Mouse (Mus musculus) cerebellum, adult (tissue): ENCODE data around the gene Gps2.

Experiments used
- ATAC-seq: cut with Nextera tagmentation; 2 replicates; pipeline ENCODE4 v1.9.2; 2017; ENCODE audit warnings: mild to moderate bottlenecking, moderate library complexity, mixed read lengths; ENCODE audit not compliant: insufficient number of reproducible peaks, low FRiP score, low TSS enrichment

Gps2 gene

DNA sequence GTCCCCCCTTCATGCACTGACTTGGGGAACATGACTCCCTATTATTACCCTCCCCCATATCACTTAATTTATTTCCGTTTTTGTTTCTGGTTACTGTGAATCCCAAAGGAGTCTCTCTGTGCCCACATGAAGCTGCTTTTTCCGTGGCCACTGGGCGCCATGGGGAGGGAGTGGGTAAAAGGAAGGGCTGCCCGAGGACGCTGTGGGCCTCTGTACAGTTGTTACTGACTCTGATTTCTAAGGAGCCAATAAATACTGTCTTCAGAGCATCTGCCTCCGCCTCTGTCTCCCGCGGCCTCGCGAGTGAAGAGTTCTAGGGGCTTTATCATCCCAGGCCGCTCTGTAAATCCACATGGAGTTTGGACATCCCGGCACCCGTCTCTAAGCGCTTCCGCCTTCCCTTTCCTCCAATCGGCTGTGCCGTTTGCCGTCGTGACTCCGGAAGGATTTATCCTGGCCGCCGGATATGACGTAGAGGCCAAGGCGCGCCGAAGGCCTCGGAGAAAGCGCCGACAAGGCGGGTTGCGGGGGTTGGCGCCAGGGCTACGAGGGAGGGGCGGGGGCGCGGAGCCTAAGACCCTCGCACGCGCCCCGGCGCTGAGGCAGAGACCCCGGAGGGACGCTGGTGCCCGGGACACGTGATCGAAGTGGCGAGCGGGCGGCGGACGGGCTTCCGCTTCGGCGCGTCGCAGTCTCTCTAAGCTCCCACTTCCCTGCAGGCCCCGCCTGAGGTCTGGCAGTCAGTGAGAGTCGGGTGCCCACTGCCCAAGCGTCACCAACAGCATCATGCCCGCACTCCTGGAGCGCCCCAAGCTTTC, at the start of gene Gps2:
Gene Gps2 (plus strand): TSS at position 335 of the 818 bp plus-strand sequence.
- peak; percentile 76; the same call in 1 of the 2 replicates for ATAC-seq

DNA sequence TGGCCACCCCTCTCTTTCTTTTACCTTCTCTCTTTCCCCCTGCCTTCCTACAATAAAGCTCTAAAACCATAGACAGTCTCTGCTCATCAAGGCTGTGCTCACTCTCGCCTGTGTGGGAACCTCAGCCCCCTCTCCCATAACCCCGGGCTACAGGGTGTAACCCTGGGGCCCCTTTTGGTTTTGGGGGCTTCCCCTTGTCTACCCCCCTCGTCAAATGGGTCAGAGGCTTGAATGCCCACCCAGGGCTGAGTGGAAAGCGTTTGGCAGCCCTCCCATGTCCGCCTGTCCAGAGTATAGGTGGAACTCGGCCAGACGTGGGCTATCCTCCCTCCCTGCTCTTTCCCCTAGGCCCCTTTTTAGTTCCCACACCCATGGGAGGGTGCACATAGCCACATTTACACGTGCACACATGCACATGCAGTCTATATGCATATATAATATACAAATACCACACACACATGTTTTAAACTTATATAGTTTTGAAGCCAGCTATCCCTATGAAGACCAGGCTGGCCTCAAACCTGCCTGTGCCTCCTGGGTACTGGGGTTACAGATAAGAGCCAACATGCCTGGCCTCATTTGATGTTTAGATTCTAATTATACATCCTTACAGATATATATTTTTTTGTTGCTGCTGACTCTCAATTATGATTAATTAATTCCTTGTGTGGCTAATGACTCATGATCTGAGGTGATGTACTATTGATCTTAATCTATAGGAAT, 49.4 kb upstream of the Gps2 start:
- no peak for ATAC-seq

DNA sequence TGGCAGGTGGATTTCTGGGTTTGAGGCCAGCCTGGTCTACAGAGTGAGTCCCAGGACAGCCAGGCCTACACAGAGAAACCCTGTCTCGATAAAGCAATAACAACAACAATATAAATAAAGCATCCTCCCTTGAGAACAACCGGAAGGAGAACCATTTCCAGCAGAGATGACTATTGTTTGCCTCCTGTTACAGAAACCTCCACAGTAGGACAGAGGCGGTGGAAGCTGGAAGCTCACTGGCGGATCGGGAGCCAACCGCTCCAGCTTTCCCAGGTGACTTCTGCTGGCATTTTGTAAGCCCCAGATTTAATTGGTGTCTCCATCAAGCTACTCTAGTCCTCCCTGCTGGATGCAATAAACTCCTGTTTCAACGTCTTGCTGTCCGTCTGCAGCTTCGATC, 48.1 kb upstream of the Gps2 start:
- no peak for ATAC-seq

DNA sequence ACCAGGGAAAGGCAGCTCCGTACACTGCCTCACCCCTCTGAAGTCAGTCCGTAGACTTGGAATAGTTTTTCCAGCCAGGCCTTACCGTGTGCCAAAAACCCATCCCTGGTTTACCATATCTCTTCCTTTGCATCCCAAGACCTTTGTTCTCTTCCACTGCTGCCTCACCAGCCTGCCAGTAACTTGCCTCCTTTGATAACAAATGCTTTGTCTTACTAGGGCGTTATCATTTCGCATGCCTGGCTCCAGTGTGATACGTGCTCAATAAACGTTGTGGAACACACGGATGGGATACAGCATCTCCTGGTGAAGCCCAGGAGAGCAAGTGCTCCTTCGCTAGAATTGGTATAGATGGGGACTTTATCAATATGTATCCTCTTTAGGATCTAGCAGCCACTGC, 46.4 kb upstream of the Gps2 start:
- ATAC-seq = no peak

DNA sequence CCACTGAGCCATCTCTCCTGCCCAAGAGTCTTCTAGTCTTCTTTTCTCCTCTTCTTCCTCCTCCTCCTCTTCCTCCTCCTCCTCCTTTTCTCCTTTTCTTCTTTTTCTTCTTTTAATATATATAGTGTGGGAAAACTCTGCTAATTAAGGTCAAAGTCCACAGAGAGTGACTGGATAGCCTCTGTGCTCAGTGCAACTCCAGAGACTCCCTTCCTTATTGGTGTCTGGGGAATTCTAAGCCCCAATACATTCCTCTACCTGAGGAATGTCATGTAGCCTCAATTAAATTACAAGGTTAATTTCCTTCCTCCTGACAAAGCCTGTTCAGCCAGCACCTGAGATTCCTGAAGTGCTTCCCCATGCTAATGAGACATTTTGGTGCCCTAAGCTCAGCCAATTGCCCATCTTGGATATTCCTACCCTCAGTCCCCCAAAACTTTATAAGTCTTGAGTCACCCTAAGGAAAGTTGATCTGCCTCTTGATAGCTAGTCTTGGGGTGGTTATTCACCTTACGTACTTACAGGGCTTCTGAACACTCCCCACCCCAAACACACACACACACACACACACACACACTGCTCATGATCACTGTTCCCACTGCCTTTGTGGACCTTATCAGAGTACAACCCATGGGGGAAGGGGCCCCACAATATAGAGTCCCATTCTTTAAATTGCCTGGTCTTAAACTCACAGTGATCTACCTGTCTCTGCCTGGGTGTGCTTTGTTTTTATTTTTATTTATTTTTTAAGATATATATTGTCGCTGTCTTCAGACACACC, 43.2 kb upstream of the Gps2 start:
- no peak for ATAC-seq

DNA sequence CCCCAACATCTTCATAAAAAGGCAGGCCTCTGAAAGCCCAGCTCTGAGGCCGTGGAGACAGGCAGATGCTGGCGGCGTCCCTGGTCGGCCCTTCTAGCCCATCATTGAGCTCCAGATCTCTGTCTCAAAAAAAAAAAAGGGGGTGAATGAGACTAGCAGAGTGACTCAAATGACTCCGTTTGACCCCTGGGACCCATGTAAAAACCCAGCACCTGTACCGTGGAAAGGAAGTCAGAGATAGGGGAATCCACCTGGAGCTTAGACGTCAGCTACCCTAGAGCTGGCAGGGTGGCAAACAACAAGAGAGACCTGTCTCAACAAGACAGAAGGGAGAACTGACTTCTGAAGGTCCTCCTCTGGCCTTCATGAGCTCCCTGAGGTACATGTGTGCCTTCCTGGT, 41.9 kb upstream of the Gps2 start:
- no peak for ATAC-seq

DNA sequence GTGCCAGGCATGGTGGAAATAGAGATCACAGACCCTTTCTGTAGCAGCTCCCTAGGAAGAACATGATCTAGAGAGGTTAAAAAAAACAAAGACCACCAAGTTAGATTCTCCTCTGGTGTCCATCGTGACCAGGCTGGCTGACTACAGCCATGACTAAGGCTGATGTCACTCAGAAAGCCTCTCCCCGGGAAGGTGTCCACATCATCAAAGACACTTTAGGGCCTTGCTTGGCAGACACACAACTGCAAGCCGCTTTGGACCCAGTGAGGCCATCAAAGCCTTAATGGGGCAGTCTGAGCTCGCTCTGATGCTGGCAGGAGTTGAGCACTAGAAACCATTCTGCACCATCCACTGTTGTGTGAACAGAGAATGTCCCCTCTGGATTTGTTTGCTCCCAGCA, 41.2 kb upstream of the Gps2 start:
- no peak for ATAC-seq

DNA sequence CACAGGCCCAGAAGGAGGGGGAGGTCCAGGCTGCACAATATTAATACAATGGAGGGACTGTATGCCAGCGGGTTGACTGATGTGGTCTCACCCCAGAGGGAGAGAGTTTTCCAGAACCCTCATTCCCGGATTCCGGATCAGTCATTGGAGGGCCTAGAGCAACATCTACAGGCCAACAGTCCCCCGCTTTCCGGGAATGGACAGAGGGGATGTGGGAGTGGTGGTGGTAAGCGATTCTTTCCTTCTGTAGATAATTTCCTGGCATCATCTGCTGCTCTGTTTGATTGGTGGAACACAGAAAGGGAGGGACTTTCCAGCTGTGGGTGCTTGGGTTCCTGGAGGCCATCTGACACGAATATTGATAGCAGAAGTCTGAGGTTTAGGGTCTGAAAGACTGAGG, 37.5 kb upstream of the Gps2 start:
- no peak for ATAC-seq

DNA sequence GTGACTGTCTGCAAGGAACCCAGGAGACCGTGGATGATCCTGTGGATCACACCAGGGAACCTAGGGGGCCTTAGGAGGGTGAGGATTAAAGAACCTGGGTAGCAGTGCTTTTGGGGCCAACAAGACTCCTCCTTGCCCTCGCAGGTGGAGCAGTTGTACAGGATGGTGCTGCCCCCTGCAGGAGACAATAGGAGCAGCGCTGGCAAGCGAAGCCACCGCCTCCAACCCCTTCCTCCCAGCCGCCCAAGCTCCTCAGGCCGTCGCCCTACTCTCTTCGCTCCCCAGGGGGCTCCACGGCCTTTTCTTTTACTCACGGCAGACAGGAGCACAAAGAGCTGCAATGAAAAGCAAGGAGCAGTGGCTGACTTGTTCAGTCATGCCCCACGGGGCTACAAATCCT, 36.8 kb upstream of the Gps2 start:
- no peak for ATAC-seq

DNA sequence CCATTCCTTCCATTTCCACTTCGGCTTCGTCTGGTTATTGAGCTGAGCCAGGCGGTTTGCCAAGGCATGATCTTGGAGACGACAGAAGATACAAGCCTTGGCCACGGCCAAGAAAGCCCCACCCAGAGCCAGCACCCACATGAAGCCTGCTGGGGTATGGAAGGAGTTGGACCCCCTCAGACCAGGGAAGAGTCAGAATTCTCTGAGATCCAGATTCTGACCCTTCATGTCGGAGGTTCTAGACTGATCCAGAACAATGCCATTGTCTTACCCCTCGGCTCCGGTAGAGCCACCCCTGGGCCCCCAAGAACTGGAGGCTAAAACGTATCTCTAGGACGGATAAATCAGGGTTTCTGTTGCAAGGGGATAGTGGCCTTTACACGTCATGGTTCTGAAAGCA, 35.8 kb upstream of the Gps2 start, which contains the start of gene Tmem95:
Gene Tmem95 (minus strand): TSS at position 141 of the 400 bp plus-strand sequence.
- no peak for ATAC-seq

DNA sequence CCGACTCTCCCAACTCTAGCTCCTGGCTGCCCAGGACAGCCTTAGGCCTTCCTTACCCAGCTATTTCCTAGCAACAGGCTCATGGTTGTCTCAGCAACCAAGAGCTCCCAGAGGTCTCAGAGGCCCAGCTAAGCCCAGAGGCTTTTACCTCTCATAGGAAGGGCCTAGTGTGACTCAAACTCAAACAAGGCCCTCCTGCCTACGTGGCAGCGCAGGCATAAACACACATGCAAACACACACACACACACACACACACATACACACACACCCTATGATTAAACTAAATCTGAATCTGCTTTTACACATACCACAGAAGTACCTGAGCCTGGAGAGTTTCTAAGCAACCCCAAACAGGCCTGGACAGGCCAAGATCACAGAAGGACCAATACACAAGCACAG, 35.3 kb upstream of the Gps2 start:
- no peak for ATAC-seq

DNA sequence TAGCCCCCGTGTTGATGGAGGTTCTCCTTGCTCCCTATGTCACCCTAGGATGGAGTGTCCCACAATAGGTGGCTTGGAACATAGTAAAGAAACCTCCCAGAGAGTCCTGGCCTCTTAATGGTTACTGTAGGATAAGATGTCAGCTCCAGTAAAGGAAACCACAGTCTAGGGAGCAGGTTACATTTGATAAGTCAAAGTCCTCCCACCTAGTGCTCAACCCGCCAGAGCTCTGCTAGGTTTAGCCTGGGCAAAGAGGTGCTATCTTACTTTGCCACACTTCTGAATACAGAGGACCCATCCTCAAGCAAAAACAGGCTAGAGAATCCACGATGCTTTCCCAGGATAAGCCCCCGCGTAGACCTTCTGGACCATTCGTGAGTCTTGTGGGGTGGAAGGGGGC, 34.7 kb upstream of the Gps2 start:
- ATAC-seq = no peak

DNA sequence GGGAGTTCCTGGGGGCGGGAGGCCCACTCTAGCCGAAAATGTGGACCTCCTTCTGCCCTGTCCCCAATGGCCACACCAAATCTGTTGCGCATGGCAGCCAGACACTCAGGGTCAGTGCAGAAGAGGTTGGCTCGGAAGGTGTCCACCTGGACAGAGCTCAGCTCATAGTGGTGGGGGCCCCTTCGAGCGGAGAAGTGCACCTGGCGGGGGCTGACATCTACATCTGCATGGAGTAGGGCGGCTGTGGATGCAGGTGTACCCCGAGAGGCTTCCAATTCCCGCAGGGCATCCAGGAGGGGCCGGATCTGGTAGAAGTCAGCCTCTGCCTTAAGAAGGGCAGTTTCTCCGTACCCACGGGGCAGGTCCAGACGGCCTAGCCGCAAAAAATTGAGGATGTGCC, 34.0 kb upstream of the Gps2 start:
- no peak for ATAC-seq

DNA sequence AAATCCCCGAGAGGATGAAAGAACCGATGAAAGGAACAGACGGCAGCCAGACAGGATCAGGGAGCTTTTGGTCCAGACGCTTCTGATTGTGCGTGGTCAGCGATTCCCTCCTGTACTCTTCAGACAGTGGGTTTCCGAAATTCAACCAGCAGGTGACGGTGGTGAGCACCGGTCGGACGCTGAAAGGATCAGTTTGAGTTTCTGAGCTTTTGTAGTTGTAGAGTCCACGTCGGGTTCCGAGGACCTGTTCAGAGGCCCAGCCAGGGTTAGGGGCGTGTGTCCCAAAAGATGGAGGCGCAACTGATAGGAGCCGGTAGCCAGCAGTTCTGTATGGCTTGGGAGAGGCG, 33.2 kb upstream of the Gps2 start:
- ATAC-seq = 0 out of 2 replicates have a peak, but pooled peaks have one; percentile 12

DNA sequence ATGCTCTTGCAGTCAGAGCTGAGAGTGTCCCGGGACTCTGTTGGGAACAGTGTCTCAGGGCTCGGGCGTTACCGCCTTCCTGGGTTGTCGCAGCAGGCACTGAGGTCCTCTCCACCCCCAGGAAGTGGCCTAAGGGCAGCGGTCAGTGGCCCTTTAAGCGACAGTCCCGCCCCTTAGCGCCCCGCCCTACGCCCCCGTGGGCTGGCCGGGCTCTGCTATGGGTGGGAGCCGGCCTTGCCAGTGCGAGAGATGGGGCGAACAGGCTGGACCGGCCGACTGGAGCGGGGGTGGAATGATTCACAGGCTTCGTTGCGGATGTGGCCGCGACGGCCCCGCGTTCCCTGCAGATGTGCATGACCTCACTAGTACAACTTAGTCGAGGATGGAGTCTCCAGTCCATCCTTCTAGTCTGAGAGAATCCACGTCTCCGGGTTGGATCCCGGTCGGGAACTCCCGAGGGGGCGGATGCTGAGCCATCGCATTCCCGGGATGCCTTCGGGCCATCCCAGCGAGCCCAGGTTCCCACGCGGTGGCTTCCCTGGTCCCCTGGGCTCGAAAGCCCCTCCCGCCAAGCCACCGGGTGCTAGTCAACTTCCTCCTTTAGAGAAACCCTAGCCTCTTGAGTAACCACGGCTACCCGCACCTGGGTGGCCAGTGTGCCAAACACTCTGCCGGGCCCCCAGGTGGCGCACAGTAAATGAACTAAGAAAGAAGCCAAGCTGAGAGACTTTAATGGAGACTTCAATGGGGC, 32.7 kb upstream of the Gps2 start, which contains the start of gene Kctd11:
Gene Kctd11 (minus strand): TSS at position 554 of the 751 bp plus-strand sequence.
- peak; percentile 65; the same call in 1 of the 2 replicates for ATAC-seq

DNA sequence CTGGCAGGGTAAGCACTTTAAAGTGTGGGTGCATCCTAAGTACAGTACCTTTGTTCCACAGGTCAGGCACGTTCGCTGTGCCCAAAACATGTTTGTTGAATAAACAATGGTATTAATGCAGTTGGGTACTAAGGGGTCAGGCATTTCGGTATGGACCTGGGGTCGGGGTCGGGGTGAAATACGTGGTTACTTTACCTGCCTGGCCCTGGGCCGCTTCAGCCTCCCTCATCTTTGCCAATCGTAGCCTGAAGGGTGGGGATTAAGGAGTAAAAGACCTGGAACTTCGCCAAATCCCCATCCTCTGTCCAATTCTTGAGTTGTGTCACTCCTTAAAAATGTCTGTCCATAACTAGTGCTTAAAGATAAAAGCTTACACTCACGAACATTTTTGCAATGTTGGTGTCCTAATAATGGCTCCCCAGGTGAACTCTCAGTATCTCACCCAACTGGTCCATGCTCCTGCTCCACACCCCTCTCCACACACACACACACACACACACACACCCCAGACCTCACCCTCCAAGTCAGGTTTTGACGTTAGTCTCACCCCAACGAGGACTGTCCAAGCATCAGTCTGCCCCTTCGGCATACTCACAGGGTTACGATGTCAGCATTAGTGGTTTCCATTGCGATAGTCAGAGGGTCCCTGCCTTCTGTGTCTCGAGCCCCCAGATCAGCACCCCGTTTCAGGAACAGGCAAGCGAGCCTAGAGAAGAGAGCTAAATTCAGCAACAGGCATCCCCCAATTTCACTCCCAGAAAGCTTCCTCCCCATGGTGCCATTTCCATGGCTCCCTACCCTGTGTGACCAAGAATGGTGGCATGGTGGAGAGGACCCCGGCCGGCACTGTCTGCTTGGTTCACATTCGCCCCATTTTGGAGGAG, 31.7 kb upstream of the Gps2 start:
- no peak for ATAC-seq

DNA sequence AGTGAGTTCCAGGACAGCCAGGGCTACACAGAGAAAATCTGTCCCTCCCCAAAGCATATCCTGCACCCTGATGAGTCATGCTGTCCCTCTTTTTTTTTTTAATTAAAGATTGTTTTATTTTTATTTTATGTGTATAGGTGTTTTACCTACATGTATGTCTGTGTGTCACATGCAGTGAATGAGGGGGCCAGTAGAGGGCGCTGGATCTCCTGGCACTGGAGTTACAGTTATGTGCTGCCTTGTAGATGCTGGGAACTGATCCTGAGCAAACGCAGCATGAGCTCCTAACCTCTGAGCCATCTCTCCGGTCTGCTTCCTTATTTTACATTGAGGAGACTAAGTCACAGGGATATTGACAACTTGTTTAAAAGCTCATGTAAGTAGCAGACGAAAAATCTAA, 30.6 kb upstream of the Gps2 start:
- no peak for ATAC-seq

DNA sequence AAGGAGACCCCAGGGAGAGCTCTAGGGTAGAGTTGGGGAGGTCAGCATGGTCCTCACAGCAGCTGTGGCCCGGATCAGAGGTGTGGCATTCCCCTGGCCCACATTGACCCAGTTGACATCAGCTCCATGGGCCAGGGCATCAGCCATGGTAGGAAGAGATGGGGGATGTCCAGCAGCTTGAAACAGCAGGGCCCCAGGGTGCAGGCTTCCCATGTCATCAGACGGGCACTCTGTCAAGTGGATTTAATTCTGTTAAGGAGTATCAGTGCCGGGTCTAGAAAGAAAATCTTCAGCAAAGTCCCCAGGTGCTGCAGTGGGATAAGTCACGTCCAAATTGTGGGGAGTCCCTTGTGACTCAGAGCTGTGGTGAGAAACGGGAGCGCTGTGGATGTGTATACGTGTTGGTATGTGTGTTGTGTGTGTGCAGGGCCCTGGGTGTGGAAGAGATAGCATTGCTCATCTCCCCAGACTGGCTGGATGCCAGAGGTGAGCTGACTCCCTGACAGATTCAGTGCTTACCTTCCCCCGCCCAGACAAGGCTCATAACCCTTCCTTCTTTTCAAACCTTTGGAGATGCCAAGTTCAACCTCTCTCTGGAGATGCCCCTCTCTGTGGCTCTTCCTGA, 30.0 kb upstream of the Gps2 start:
- ATAC-seq = no peak

DNA sequence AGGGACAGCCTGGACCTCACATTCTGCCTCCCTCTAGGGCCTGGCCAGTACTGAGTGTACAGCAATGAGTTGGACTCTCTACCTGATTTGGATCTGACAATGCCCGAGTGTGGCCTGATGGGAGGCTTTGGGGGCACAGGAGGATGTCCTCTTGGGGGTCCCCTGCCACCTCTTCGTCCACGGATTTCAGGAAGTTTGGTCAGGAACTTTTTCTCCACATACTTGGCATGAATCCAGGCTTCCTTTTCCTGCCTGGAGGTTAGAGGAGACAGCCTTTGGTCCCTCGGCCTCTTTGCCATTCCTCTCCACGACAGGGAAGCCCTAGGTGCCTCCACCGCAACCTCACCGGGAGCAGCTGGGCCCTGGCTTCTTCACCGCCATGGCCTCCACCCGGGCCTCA, 29.4 kb upstream of the Gps2 start:
- ATAC-seq = no peak
